Mouse (Mus musculus): ENCODE results near the gene Fkbp15.

The Fkbp15 gene

DNA sequence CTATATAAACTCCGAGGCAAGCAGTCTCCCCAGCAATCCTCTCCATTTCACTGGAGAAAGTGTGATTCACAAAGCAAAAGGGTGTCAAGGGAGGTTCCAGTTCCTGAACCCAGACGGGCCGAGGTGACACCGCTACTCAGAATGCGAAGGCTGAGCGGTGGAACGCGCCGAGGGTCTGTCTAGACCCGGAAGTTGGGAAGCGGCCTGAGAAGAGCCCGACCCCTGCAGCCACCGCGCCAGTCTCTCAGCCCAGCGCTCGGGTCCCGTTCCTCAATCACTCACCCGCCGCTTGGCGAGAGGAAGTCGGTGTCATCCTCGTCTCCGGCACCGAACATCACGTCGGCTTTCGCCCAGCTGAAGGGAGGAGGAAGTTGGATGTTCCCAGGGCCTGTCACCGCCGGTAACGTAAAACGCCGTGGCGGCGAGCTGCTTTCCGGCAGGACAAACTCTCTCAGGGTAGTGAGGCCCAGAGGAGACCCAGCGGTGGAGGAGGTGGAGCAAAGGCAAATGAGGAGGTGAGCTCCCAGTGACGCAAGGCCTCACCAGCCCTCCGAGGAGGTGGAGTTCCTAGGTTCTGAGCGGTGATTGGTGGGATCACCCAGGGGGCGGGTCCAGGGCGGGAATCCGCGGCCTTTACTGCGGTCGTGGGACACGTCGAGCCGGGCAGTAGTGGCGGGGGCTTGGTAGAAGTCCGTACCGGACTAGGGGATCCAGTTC lies at the start of gene Fkbp15, which contains the start of gene Slc31a1:
Gene Fkbp15 (minus strand): TSS at position 461 of the 717 bp plus-strand sequence.
Gene Slc31a1 (plus strand): TSS at position 640 of the 717 bp plus-strand sequence.
- DNase-seq (ENCODE audit: low spot score in 2 of 2): peak; percentile 97 to 98

DNA sequence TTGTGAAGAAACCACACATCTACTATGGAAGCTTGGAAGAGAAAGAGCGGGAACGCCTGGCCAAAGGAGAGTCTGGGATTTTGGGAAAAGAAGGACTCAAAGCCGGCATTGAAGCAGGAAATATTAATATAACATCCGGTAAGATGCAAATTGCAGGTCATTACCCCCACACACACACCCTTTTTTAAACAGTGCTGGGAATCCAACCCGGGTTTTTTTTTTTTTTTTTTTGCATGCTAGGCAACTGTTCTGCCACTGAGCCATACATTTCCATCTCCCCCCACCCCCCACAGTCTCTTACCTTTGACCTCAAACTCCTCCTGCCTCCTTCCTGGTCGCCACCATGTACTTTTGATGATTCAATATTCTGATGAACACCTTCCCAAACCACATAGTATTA lies 49.3 kb upstream of the Fkbp15 start:
- DNase-seq (ENCODE audit: low spot score in 2 of 2): no peak

DNA sequence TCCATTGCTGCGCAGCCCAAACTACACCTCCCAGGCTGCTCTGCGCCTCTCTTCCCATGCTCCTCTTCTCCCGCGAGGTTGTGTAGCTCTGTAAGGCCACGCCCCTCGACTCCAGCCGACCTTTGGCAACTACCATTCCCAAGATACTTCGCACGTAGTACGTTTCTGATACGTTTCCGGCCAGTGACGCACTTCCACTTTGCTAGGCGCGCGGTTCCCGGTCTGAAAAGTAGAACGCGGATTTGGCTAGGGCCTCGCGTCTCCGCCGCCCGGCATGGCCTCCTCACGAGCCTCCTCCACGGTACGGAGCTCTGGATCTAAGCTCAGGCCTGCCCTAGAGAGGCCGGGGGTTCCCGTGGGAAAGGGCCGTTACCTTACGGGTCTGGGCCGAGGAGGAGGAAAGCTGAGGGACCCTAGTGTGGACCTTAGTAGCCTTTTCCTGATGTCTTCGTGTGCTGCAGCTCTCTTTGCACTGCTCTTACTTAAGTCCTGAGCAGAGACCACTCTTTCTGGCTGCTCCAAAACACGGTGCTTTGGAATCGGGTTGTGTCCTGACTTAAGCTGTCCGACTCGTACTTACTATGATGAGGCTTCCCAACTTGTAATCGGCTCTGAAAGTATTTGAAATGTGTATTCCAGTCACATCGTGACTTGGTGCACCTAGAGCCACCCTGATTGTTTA lies 48.4 kb upstream of the Fkbp15 start, which contains the start of the genes Cdc26 and Prpf4:
Gene Cdc26 (minus strand): TSS at position 42 of the 682 bp plus-strand sequence.
Gene Prpf4 (plus strand): TSS at position 197 of the 682 bp plus-strand sequence.
- peak; percentile 99 to 100 for DNase-seq (ENCODE audit: low spot score in 2 of 2)

DNA sequence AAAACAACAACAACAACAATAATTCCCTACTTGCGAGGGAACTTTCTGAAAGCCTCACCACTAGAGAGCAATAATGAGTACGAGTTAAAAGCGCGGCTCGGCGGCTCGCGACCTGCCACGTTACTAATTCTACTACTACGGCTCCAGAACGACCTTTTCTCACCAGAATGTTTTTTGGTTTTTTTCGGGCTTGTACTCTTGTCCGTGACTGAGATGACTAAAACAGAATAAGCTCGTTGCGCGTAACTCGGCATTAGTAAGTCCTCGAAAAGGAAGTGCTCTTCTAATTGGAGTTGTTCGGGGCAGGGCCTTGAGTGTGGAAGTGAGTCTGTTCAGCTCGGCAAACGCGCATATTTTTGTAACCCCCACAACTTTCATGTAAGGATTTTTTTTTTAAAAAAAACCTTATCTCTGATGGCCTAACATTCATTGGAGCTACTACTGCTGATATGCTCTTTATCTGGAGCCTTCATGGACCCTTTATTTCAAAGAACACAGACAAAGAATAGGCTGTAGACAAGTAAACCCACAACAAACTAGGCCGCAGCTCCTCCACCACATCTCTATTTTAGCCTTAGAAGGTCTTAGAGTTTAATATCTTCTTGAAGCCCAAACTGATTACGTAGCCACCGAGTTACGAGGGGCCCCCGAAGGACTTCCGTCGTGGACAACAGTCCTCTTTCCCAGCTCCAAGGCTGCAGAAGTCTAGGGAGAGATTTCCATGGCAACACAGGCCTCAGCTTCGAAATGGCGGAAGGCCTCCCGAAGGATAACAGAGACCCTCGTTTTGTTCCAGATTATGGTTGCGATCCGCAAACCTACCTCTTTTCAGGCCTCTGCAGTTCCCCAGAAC lies 47.6 kb upstream of the Fkbp15 start:
- DNase-seq (ENCODE audit: low spot score in 2 of 2): peak; percentile 59 to 81

DNA sequence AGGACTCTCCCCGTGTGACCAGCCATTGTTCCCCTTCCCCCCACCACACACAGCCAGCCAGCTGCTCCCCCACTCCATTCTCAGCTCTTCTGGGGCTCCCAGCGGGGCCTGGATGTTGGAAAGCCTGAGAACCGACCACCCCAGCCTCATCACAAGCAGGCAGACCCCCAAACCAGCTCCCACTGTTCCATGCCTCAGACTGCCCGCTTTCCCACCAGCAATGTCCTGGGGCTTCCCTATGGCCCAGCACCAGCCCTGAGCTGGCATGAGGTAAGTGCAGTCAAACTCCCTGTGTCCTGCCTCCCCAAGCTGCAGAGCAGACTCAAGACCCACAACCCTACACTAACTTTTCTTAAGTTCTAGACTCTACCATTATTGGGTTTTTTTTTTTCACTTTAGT lies 45.8 kb upstream of the Fkbp15 start:
- DNase-seq (ENCODE audit: low spot score in 2 of 2): no peak

DNA sequence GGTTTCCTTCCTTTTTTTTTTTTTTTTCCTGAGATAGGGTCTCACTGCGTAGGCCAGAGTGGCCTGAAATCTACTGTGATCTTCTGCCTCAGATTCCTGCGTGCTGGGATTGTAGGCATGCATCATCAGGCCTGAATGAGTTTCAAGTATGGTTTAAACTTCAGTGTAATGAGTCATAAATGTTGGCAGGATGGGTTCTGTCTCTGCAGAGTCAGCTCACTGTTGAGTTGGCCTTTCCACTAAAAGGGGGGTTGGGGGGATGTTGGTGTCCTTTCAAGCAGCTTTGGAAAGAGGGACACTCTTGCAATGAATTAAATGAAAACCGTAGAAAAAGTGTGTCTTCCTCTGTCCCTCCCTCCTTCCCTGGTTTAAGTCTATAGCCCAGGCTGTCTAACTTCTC lies 38.6 kb upstream of the Fkbp15 start:
- DNase-seq (ENCODE audit: low spot score in 2 of 2): peak in 1 of 2 experiments; percentile 21

DNA sequence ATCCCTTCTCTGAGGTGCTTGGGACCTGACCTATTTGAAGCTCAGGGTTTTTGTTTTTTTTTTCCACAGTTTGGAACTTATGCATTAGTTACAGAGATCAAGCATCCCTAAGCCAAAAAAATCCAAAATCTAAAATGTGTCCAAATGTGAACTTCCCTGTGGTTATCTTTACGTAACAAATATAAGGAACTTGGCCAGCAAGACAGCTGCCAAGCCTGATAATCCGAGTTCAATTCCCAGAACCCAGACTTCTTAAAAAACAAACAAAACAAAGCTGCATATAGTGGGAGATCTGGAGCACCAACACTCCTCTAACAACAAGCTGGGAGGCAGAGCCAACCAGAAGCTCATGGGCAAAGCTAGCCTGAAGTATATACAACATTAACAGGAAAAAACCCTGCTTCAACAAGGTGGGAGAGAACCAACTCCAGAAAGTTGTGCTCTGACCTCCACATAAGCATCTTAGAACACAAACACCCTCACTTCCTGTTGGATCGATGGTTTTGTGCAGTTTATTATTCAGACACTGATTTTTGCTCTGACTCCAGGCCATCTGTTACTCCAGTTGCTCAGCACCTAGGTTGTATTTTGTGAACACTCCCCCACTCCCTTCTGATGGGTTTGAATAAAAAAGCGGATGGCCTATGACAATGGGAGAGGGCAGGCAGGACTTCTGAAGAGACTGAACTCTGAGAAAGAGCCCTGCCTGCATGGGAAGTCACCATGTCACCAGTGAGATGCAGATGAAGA lies 37.4 kb upstream of the Fkbp15 start:
- no peak for DNase-seq (ENCODE audit: low spot score in 2 of 2)

DNA sequence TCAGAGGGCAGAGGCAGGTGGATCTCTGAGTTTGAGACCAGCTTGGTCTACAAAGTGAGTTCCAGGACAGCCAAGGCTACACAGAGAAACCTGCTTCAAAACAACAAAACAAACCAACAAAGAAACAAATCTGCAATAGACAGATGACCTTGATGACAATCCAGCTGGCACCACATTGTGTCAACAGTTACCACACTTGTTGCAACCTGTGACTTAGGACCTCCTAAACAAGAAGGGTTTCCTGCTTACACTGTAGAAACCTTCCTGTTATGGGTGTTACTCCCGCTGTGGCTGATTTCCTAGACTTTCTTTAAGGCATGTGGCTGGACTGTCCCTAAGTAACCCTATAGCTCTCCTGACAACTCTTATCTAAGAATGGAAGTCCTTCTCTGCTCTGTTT lies 35.5 kb upstream of the Fkbp15 start:
- DNase-seq (ENCODE audit: low spot score in 2 of 2): no peak

DNA sequence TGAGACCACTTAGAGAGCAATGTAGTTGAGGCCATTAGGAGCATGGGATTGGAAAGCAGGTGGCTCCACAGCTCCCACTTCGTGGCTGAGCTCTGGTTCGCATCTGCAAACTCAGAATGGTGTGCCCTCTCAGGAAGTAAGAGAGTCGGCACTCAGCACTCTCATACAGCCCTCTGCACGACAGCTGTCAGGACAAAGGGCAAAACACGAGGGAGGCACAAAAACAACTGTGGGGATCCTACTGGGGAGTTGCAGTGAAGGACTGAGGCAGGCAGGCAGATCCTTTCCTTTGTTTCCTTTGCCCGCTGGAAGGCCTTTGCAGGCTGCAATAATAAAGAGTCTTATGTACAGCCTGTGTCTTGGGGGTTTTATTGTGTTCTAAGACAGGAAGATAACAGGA lies 33.1 kb upstream of the Fkbp15 start:
- DNase-seq (ENCODE audit: low spot score in 2 of 2): no peak

DNA sequence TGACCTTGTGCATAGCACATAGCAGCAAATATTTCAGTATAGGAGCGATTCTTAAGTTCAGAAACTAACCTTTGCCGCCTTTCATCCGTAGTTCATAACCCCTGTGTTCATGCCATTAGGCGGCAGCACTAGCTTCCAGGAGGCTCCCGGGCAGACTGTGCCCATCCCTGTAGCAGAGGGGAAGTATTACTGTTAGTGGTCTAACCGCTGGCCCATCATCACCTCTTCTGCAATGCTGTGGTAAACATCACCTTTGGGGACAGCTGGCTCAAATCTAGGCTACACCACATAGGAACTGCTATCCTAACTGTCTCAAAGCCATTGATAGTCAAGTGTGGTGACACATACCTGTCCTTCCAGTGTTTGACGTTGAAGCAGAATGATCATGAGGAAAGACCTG lies 31.5 kb upstream of the Fkbp15 start:
- no peak for DNase-seq (ENCODE audit: low spot score in 2 of 2)

DNA sequence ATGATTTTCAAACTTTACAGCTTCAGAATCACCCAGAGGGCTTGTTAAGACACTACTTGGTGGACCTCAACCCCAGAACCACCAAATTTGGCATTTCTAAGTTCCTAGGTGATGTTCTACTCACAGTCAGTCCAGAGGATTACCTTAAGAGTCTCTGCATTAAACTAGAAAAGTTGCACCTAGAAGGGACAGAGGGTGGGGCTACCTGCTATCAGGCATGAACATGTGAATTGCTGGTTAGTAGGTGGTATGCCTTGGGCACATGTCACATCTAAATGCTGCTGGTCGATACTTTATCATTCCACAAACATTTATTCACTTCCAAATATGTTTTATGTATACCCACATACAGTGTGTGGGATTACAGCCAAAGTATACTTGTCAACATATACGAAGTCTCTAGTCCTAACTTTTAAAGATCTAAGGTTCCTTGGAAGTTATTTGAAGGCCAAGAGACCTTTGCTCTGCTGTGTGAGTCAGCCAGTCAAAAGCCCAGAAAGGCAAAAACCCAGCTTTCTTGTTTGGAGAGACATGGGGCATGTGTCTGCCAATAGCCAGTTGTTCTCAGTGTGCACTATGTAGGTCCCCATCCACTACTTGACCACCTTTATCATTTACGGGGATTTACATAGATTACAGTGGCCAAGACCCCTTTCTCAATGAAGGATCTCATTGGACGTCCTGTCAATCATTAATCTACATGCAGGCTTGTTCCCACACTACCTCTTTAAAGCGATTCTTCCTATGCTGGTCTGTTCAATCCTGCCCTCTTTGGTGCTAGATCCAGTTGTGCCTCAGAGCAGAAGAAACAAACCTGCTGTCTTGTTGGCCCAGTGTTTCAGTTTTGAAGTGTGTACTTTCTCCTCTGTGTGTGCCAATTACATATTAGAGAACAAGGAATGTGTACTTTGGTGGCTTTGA lies 29.5 kb upstream of the Fkbp15 start:
- no peak for DNase-seq (ENCODE audit: low spot score in 2 of 2)

DNA sequence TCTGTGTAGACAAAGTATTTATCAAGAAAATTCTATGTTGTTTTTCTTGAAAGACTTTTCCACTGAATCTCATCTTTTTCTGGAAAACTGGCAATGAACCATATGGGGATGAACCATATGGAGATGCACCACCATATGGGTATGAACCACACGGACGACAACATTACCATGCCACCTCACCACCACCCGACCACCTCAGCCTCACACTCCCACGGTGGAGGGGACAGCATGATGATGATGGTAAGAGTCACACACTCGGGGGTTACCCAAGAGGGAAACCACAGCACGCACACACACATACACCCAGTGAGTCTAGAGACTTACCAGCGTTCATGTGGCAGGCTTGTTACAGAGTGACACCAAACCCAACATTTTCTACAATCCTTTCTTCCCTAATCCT lies 25.1 kb upstream of the Fkbp15 start:
- DNase-seq (ENCODE audit: low spot score in 2 of 2): peak; percentile 21 to 38

DNA sequence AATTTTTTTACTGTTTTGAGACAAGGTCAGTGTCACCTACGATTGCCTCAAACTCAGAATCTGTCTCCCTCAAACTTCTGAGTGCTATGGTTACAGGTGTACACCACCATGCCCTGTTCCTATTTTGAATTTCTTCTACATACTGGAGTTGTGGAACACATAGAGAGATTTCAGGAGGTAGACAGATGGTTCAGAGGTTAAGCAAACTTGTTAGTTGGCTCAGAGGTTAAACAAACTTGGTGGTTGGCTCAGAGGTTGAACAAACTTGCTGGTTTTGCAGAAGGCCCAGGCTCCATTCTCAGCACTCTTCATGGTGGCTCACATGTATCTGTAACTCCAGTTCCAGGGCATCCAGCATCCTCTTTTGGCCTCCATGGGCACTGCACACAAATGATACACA lies 23.8 kb upstream of the Fkbp15 start:
- no peak for DNase-seq (ENCODE audit: low spot score in 2 of 2)

DNA sequence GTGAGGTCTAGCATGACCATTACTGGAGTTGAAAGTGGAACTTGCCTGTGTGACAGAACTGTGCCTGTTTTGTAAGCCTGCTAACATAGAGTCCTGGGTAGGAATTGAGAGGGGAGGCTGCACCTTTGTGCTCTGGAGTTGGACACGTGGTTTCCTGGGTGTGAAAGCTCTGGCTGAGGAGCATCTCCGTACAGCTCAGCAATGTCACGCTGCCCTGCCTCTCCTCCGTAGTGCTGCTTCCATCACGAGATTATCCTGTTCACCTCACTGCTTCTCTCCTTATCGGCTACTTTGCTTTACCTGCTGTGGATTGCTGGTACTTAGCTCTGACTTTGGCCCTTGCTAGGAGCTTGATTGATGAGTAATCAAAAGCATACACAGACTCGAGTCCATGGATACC lies 23.4 kb upstream of the Fkbp15 start:
- no peak for DNase-seq (ENCODE audit: low spot score in 2 of 2)

DNA sequence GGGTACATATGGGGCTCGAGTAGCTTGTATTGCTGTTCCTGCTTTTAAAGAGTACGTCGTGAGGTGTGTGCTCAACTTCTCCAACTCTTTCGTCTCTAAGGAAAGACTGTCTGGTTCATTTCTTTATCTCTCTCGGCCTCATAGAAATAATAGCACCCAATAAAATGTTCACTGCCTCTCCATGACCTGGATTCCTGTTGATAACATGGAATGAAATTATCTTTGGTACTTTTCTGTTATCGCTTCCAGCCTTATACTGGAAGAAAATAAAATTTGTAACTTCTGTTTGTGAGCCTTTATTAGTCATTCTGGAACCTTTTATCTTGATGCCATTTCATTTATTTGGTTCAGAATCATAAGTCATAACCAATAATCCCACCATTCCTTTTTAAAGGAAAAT lies 22.9 kb upstream of the Fkbp15 start:
- no peak for DNase-seq (ENCODE audit: low spot score in 2 of 2)

DNA sequence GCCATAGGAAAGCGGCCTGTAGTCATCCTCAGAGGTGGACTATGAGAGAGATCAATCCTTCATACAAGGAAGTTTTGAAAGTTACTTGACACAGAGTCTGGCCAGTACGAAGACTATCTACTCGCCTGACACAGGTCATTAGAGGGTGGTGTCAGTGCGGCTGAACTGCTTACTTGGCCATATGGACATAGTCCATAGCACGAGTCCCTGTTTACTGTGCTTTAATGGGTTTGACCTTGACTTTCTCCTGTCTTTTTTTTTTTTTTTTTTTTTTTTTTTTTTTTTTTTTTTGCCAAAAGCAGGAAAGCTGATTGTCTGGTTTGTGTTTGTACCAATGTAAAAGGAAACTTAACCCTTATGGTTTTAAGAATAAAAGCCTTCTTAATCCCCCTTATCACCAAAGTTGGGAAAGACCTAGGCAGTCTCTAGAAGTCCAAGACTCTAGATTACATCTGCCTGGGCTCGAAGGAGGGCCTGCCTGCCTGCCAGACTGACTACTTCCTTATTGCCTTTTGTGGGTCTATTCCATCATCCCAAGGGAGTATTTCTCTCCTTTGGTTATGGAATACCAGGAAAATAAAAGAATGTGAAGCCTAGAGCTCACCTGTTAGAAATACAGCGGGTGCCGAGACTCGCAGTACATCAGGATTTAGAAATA lies 19.5 kb upstream of the Fkbp15 start:
- no peak for DNase-seq (ENCODE audit: low spot score in 2 of 2)

DNA sequence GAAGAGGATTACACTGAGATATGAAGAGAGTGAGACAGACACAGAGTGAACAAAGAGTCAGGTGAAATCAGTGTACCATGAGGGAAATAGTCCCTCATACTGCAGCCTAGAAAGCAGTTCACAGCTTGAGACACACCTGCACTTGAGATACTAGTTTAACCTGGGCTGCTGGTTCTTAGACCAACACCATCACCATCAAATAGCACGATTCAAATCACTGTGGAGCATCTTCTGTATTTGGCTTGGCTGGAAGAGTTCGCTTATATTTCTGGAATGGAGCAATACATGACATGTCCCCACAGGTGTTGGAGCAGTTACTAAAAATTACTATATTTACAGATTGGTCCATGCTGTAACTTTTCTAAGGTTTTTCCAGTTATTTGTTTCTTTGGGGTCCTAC lies 15.8 kb upstream of the Fkbp15 start:
- DNase-seq (ENCODE audit: low spot score in 2 of 2): no peak

DNA sequence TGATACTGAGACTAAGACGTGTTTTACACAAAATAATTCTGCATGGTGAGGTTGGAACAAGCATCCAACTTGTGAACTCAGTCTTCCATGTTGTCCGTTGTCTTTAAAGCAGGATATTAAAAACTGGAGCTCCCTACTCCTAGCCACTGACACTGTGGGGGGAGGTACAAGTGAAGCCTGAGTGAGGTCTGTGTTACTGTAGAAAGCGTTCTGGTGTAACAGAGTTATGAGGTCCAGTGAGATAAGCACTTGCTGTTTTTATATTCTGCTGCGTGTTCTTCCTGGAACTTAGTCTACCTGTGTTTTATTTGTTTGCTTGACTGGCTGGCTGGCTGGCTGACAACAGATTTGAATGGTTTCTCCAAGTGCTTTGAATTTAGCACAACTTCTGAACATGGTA lies 14.0 kb upstream of the Fkbp15 start:
- DNase-seq (ENCODE audit: low spot score in 2 of 2): no peak

DNA sequence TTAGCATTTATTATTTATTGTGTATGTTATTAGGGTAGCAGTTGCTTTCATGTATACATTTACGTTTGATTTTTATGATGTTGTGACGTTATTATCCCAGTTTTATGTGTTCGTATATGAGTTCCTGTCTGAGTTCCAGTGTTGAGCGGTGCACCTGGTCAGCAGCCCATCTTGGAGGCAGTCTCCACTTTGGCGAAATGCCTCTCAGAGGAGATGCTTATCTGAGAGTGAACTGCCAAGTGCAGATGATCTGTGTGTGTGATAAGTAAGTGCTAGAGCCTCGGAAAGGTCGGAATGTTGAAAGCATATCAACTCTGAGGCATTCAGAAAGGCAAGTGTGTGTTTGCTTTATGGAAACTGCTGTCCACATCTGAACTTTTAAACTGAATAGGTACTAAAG lies 13.3 kb upstream of the Fkbp15 start:
- no peak for DNase-seq (ENCODE audit: low spot score in 2 of 2)
